Mouse (Mus musculus) limb, embryonic 10.5 days (tissue): ENCODE measurements around the gene Shroom1. TPM values are rescaled to one million over a fixed set of nuclear protein-coding genes. Genes with fewer than 3 reads are reported as not detected.
"Not testable (repeated sequence)": the region's sequence is repeated elsewhere in the genome, so short reads cannot be mapped to it uniquely, and the experiment has no call there.

Experiments used
- DNase-seq: peaks from one replicate; pipeline ENCODE4 v3.0.0-alpha.2; 2017; ENCODE audit warnings: low spot score
- H3K27ac ChIP-seq: fragments of 300-500 bp; sonication (generic); 2 replicates; pipeline ENCODE4 v1.5.1; 2016; ENCODE audit warnings: mild to moderate bottlenecking
- H3K27me3 ChIP-seq: fragments of 300-500 bp; sonication (generic); 2 replicates; pipeline ENCODE4 v1.6.1; 2016; ENCODE audit warnings: low read depth, mild to moderate bottlenecking; ENCODE audit not compliant: poor library complexity, severe bottlenecking
- H3K36me3 ChIP-seq: fragments of 300-500 bp; sonication (generic); 2 replicates; pipeline ENCODE4 v1.6.1; 2016; ENCODE audit warnings: mild to moderate bottlenecking, moderate library complexity
- H3K4me1 ChIP-seq: fragments of 300-500 bp; sonication (generic); 2 replicates; pipeline ENCODE4 v1.6.1; 2016
- H3K4me3 ChIP-seq: fragments of 300-500 bp; sonication (generic); 2 replicates; pipeline ENCODE4 v1.5.1; 2016; ENCODE audit warnings: mild to moderate bottlenecking, moderate library complexity
- H3K9me3 ChIP-seq: fragments of 300-500 bp; sonication (generic); replicated peaks from 2 replicates; pipeline ENCODE4 v1.6.1; 2016; ENCODE audit warnings: mild to moderate bottlenecking
- WGBS: fragments of 180-500 bp; shearing (Covaris S2); methylation state at CpG from one replicate; pipeline ENCODE4 v1.1.7; 2016; 5-methylcytosine and 5-hydroxymethylcytosine counted together
- polyA plus RNA-seq: library from polyadenylated mRNA; unstranded; fragments of >200 nt; fragmentation: Nextera tagmentation; extraction: Ambion mirVana; gene quantifications from 2 replicates; pipeline ENCODE4 v1.2.1, GENCODE M21; 2016

Gene Shroom1
- polyA plus RNA-seq: 1.8 and 3.9 TPM in 2 replicates

DNA sequence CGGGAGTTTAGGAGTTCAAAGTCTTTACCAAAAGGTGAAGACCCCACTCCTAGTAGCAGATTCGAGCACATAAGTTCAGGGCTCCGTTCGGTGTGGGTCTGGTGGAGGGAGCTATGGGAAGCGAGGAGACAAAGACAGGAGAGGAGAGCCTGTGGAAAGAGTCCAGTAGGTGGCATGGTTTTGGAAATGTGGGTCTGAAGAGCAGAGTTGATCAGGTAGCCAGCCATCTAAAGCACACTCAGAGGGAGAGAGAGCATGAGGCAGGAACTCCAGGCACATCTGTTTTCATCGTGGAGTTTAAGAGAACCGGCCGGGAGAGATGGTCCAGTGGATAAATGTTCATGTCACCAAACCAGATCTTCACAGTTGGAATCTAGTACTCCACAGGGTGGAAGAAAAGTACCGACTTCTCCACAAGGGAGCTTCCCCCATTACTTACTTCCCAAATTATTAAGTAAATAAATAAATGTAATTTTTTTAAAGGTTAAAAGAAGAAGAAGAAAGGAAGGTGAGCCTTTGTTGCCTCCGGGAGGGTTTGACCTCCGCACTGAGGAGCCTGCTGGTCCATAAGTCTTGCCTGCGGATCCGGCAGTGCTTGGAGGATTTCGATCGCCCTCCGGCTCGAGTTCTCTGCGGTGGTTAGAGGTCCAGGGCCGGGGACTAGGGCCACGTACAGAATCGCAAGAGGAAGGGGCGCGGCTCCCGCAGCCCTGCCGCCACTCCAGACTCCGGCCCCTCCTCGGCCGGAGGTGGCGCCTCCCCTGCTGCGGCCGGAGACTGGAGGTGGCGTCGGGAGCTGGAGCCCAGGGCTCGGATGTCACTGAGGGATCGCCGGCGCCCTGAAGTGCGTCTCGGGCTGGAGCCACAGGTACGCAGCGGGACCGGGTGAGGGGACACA, at the start of gene Shroom1, which contains the start of gene Gm10447:
Gene Shroom1 (plus strand): TSS at position 732 of the 898 bp plus-strand sequence.
Gene Gm10447 (minus strand): TSS at position 637 of the 898 bp plus-strand sequence.
- DNase-seq: peak; percentile 79
- peak within 1 kb of the TSS; percentile 65 for H3K4me3 ChIP-seq
- WGBS: 4% methylated on average over 42 of the region's 42 CpGs
- H3K36me3 ChIP-seq: no peaks in the 10 kb centered on the region
- peaks cover 13% of the 10 kb centered on the region for H3K4me1 ChIP-seq
- peak within 1 kb of the TSS; percentile 84 for H3K27ac ChIP-seq
- H3K27me3 ChIP-seq: peaks cover 60% of the 10 kb centered on the region
- no peaks in the 10 kb centered on the region for H3K9me3 ChIP-seq

- Histone ChIP-seq H3K36me3 (peaks cover 98% of the 10 kb centered on the region), H3K27me3 (no peaks in the 10 kb centered on the region), H3K4me1 (no peaks in the 10 kb centered on the region), H3K27ac (no peak overlapping the region), H3K4me3 (no peak overlapping the region), H3K9me3 (no peaks in the 10 kb centered on the region)
- no peak for DNase-seq
These were observed 45.3 kb upstream of the Shroom1 start for GRCm38 (mm10) chr11:53411738-53412137.

GRCm38 (mm10) chr11:53413871-53414270, 43.1 kb upstream of the Shroom1 start:
- DNase-seq: no peak
- Histone ChIP-seq H3K9me3 (no peaks in the 10 kb centered on the region), H3K36me3 (peaks cover 99% of the 10 kb centered on the region), H3K4me1 (no peaks in the 10 kb centered on the region), H3K27me3 (no peaks in the 10 kb centered on the region), H3K27ac (no peak overlapping the region), H3K4me3 (no peak overlapping the region)
- WGBS: 98% methylated on average over 4 of the region's 4 CpGs

DNA sequence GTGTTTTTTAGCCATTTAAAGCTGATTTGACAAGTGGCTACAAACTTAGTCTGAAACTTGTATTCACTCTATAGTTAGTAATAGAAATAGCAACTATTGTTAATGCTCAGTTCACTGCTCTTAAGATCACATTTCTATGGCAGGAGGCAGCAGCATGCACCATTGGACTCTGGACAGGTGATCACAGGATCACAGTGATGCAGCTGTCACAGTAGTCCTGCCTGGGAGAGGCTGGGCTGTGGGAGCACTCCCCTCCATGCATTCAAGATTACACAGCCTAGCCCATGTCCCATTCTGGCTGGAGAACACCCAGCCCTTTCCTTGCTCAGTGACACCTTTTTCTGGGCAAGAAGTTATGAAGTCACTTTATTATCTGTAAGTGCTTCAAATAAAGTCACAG, 39.0 kb upstream of the Shroom1 start:
- no peaks in the 10 kb centered on the region for H3K4me1 ChIP-seq
- H3K36me3 ChIP-seq: peaks cover 84% of the 10 kb centered on the region
- H3K27ac ChIP-seq: no peak overlapping the region
- DNase-seq: no peak
- H3K9me3 ChIP-seq: no peaks in the 10 kb centered on the region
- H3K4me3 ChIP-seq: no peak overlapping the region
- H3K27me3 ChIP-seq: no peaks in the 10 kb centered on the region

DNA sequence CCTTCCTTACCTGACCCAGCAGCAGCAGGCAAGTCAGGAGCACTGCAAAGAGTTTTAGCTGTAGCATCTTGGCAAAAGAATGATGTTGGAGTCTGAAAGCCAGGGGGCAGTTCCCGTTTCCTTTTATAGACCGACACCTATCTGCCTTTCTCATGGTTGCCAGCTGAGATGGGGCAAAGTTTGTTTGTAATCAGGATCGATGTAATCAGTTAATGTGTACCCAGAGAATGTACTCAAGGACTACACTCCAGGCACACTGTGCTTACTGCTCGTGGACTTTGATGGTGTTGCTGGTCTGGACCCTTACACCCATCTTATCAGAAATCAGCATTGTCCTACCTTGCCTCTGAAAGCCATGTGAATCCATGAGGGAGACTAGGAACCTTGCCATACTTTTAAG, 34.0 kb upstream of the Shroom1 start, which contains the start of gene Leap2:
Gene Leap2 (minus strand): TSS at position 135 of the 400 bp plus-strand sequence.
- H3K9me3 ChIP-seq: no peaks in the 10 kb centered on the region
- H3K4me1 ChIP-seq: no peaks in the 10 kb centered on the region
- H3K36me3 ChIP-seq: peaks cover 39% of the 10 kb centered on the region
- no peak for DNase-seq
- no peak within 1 kb of the TSS for H3K4me3 ChIP-seq
- WGBS: 91% methylated on average over 4 of the region's 4 CpGs
- H3K27ac ChIP-seq: no peak within 1 kb of the TSS
- no peaks in the 10 kb centered on the region for H3K27me3 ChIP-seq

- WGBS: 87% methylated on average over 2 of the region's 2 CpGs
- Histone ChIP-seq H3K36me3 (peaks cover 35% of the 10 kb centered on the region), H3K9me3 (no peaks in the 10 kb centered on the region), H3K4me1 (peaks cover 5% of the 10 kb centered on the region), H3K4me3 (no peak overlapping the region), H3K27me3 (no peaks in the 10 kb centered on the region), H3K27ac (no peak overlapping the region)
- no peak for DNase-seq
These were observed 32.2 kb upstream of the Shroom1 start for GRCm38 (mm10) chr11:53424826-53425225.

GRCm38 (mm10) chr11:53425251-53425650, 31.8 kb upstream of the Shroom1 start:
- Histone ChIP-seq H3K4me1 (peaks cover 8% of the 10 kb centered on the region), H3K27ac (no peak overlapping the region), H3K36me3 (peaks cover 30% of the 10 kb centered on the region), H3K27me3 (no peaks in the 10 kb centered on the region), H3K4me3 (no peak overlapping the region), H3K9me3 (no peaks in the 10 kb centered on the region)
- no peak for DNase-seq
- 78% methylated on average over 3 of the region's 3 CpGs for WGBS

- Histone ChIP-seq H3K27me3 (no peaks in the 10 kb centered on the region), H3K4me1 (peaks cover 8% of the 10 kb centered on the region), H3K9me3 (no peaks in the 10 kb centered on the region), H3K4me3 (no peak overlapping the region), H3K36me3 (peaks cover 26% of the 10 kb centered on the region), H3K27ac (no peak overlapping the region)
- WGBS: 79% methylated on average over 6 of the region's 6 CpGs
- no peak for DNase-seq
These were observed 31.2 kb upstream of the Shroom1 start for GRCm38 (mm10) chr11:53425711-53426255.

DNA sequence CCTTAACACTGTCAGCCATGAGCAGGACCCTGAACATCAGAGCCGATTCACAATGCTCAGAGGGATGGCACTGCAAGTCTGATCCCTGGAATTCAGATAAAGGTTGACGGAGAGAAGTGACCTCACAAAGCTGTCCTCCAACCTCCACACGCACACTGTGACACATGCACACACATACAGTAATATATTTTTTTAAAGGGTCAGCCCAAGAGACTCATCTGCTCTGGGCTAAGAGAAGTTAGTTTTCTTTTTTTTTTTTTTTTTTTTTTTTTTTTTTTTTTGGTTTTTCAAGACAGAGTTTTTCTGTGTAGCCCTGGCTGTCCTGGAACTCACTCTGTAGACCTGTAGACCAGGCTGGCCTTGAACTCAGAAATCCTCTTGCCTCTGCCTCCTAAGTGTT, 30.1 kb upstream of the Shroom1 start:
- not testable (repeated sequence) for H3K27me3 ChIP-seq, H3K4me3 ChIP-seq, H3K27ac ChIP-seq, DNase-seq, H3K9me3 ChIP-seq
- peaks cover 16% of the 10 kb centered on the region for H3K36me3 ChIP-seq
- H3K4me1 ChIP-seq: peaks cover 14% of the 10 kb centered on the region
- WGBS: 86% methylated on average over 3 of the region's 3 CpGs

DNA sequence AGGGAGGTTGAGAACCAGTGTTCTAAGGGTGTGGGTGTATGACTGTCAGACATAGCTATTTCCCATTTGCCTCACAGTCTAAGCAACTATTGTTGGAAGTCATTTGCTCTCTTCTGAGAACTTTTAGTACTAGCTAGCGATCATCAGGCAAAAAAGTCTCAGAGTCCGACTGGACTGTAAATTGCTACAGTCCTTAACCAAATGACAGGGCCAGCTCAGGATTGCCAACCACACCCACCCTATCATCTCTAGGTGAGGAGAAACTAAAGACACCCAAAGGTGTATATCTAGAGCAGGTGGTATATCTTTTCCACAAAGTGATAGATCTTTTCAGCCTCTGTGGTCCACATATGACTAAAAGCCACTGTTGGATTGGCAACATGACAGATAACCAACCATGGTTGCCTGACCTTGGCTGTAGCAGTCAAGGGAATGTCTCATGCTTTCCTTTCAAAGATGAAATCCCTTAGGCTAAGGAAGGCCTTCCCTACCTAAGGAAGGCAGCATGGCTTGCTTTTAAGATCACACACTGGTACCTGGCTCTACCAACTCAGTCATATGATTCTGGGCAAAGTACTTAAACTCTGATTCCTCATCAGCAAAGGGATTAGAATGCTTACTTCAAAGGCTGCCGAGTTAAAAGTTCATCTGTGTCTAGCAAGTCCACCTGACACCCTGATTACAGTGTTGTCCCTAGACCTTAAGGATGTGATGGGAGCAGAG, 28.9 kb upstream of the Shroom1 start:
- Histone ChIP-seq H3K36me3 (peaks cover 16% of the 10 kb centered on the region), H3K27me3 (no peaks in the 10 kb centered on the region), H3K9me3 (no peaks in the 10 kb centered on the region), H3K4me1 (peaks cover 14% of the 10 kb centered on the region), H3K4me3 (no peak overlapping the region), H3K27ac (no peak overlapping the region)
- 94% methylated on average over 3 of the region's 3 CpGs for WGBS
- DNase-seq: no peak

DNA sequence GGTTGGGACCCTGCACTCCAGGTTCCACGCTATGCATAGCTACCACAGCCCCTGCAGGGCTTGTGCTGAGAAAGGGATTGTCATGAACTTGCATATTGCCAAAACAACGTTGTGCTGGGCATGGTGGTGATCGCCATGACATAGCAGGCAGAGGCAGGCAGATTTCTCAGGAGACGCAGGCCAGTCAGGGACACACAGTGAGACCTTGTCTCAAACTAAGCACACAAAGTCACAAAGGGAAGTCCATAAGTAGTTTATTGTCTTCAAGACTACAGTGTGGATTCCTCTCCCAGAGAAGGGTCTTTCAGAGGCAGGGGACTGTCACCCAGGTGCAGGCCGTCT, 28.3 kb upstream of the Shroom1 start:
- Histone ChIP-seq H3K27ac (no peak overlapping the region), H3K36me3 (peaks cover 16% of the 10 kb centered on the region), H3K9me3 (no peaks in the 10 kb centered on the region), H3K27me3 (no peaks in the 10 kb centered on the region), H3K4me1 (peaks cover 14% of the 10 kb centered on the region), H3K4me3 (no peak overlapping the region)
- WGBS: 96% methylated on average over 5 of the region's 5 CpGs
- no peak for DNase-seq

GRCm38 (mm10) chr11:53429182-53429581, 27.8 kb upstream of the Shroom1 start:
- Histone ChIP-seq H3K27me3 (no peaks in the 10 kb centered on the region), H3K27ac (no peak overlapping the region), H3K4me3 (peak overlapping the region; percentile 85), H3K9me3 (no peaks in the 10 kb centered on the region), H3K36me3 (peaks cover 16% of the 10 kb centered on the region), H3K4me1 (peaks cover 14% of the 10 kb centered on the region)
- no peak for DNase-seq

DNA sequence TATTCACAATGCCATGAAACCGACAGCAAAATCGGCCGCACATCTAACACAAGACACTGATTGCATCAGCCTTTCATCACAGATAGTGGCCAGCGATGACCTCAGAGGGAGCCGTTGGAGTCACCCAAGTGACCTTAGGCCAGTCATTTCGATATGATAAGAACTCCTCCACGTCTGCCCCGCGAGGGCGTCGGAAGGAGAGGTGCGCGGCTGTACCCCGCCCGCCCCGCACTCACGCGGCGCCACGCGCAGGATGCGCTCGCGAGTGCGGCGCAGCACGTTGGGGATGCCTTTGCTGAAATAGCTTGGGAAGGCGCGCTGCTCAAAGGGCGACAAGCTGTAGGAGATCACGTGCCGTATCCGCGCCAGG, 26.7 kb upstream of the Shroom1 start:
- WGBS: under 1% methylated on average over 34 of the region's 34 CpGs
- H3K27ac ChIP-seq: peak overlapping the region; percentile 85
- DNase-seq: no peak

More for the DNA sequence above, 26.7 kb upstream of the Shroom1 start:
- Histone ChIP-seq H3K27me3 (no peaks in the 10 kb centered on the region), H3K9me3 (no peaks in the 10 kb centered on the region), H3K4me3 (peak overlapping the region; percentile 85), H3K36me3 (peaks cover 16% of the 10 kb centered on the region), H3K4me1 (peaks cover 14% of the 10 kb centered on the region)
